Mouse (Mus musculus): ENCODE results near the gene P4htm. TPM values are rescaled to one million over a fixed set of nuclear protein-coding genes. Genes with fewer than 3 reads are reported as not detected.

The P4htm gene
- polyA plus RNA-seq, 1 experiment from 2014 or later = 18.9 TPM

GRCm38 (mm10) chr9:108577934-108578544 is 19.4 kb downstream of the P4htm start:
- Histone ChIP-seq H3K4me3 (peak overlapping the region; percentile 85), H3K4me2 (peak overlapping the region; percentile 73), H3K4me1 (replicated peaks) (peaks cover 56% of the 10 kb centered on the region), H3K36me3 (peaks cover 47% of the 10 kb centered on the region), H3K9ac (peak overlapping the region; percentile 92), H3K9me3 (replicated peaks) (no peaks in the 10 kb centered on the region), H3K27ac (ENCODE audit: poor library complexity, severe bottlenecking) (peak overlapping the region; percentile 89), H3K27me3 (replicated peaks) (no peaks in the 10 kb centered on the region)
- 0% methylated on average over 24 of the region's 24 CpGs for WGBS
- no peak for ATAC-seq (ENCODE audit: insufficient number of reproducible peaks, low FRiP score)

DNA sequence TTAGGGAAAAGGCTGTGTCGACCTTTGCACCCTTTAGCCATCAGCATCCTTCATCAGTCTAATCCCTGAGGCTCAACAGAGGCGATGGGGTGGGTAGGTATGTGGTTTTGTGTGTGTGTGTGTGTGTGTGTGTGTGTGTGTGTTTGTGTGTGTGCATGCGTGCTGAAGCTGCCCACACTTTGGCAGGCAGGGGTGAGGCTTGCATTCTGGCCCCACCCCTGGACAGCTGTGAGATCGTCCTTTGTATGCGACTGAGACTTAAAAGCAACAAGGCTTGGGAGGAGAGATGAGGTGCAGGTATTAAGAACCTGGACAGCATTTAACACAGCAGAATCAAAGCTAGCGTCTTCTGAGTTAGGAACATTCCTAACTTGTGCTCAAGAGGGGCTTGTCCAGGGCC is 20.4 kb downstream of the P4htm start:
- Histone ChIP-seq H3K9me3 (replicated peaks) (no peaks in the 10 kb centered on the region), H3K36me3 (peaks cover 51% of the 10 kb centered on the region), H3K27me3 (replicated peaks) (no peaks in the 10 kb centered on the region), H3K4me1 (replicated peaks) (peaks cover 50% of the 10 kb centered on the region), H3K27ac (ENCODE audit: poor library complexity, severe bottlenecking) (no peak overlapping the region), H3K4me3 (peak overlapping the region; percentile 85), H3K4me2 (peak overlapping the region; percentile 73), H3K9ac (peak overlapping the region; percentile 92)
- no peak for ATAC-seq (ENCODE audit: insufficient number of reproducible peaks, low FRiP score)
- WGBS = 65% methylated on average over 6 of the region's 6 CpGs

GRCm38 (mm10) chr9:108575321-108576297 is 21.9 kb downstream of the P4htm start:
- Histone ChIP-seq H3K9me3 (replicated peaks) (no peaks in the 10 kb centered on the region), H3K4me1 (replicated peaks) (peaks cover 54% of the 10 kb centered on the region), H3K27ac (ENCODE audit: poor library complexity, severe bottlenecking) (no peak overlapping the region), H3K9ac (peak overlapping the region; percentile 20; the same call in 1 of the 2 replicates), H3K36me3 (peaks cover 51% of the 10 kb centered on the region), H3K4me3 (no peak overlapping the region), H3K4me2 (no peak overlapping the region), H3K27me3 (replicated peaks) (no peaks in the 10 kb centered on the region)
- WGBS = 87% methylated on average over 37 of the region's 37 CpGs
- ATAC-seq (ENCODE audit: insufficient number of reproducible peaks, low FRiP score) = no peak

- no peak overlapping the region for H3K4me2 ChIP-seq
- no peak for ATAC-seq (ENCODE audit: insufficient number of reproducible peaks, low FRiP score)
- peaks cover 50% of the 10 kb centered on the region for H3K36me3 ChIP-seq
- H3K9ac ChIP-seq = peak overlapping the region; percentile 20; the same call in 1 of the 2 replicates
- no peaks in the 10 kb centered on the region for H3K9me3 ChIP-seq (replicated peaks)
- H3K27ac ChIP-seq (ENCODE audit: poor library complexity, severe bottlenecking) = no peak overlapping the region
- no peak overlapping the region for H3K4me3 ChIP-seq
- H3K4me1 ChIP-seq (replicated peaks) = peaks cover 59% of the 10 kb centered on the region
- 90% methylated on average over 12 of the region's 12 CpGs for WGBS
- no peaks in the 10 kb centered on the region for H3K27me3 ChIP-seq (replicated peaks)
Observed at GRCm38 (mm10) chr9:108574921-108575320, 22.5 kb downstream of the P4htm start.

GRCm38 (mm10) chr9:108573774-108574690 is 23.4 kb downstream of the P4htm start:
- H3K9ac ChIP-seq = no peak overlapping the region
- no peak overlapping the region for H3K4me3 ChIP-seq
- no peaks in the 10 kb centered on the region for H3K9me3 ChIP-seq (replicated peaks)
- ATAC-seq (ENCODE audit: insufficient number of reproducible peaks, low FRiP score) = no peak
- H3K36me3 ChIP-seq = peaks cover 50% of the 10 kb centered on the region
- H3K4me2 ChIP-seq = no peak overlapping the region
- 54% methylated on average over 24 of the region's 26 CpGs for WGBS
- H3K27ac ChIP-seq (ENCODE audit: poor library complexity, severe bottlenecking) = no peak overlapping the region
- H3K4me1 ChIP-seq (replicated peaks) = peaks cover 53% of the 10 kb centered on the region
- no peaks in the 10 kb centered on the region for H3K27me3 ChIP-seq (replicated peaks)

DNA sequence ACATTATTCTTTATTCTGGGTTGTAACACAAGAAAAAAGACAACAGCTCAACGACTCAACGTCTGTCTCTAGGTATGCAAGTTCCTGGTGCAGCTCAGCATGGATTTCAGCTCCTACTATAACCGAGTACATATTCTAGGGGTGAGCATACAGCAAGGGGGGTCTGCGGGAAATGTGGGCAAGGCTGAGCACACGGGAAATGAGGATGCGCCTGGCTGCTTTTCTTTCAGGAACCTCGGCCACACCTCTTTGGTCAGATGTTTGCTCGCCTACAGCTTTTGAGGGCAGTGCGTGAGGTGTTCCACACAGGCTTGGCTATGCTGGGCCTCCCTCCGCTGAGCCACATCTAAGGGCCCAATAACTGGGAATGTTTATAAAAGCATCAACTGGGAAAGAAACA is 25.1 kb downstream of the P4htm start:
- Histone ChIP-seq H3K9ac (no peak overlapping the region), H3K27me3 (replicated peaks) (no peaks in the 10 kb centered on the region), H3K4me2 (no peak overlapping the region), H3K4me1 (replicated peaks) (peaks cover 57% of the 10 kb centered on the region), H3K27ac (ENCODE audit: poor library complexity, severe bottlenecking) (no peak overlapping the region), H3K36me3 (peaks cover 50% of the 10 kb centered on the region), H3K4me3 (no peak overlapping the region), H3K9me3 (replicated peaks) (no peaks in the 10 kb centered on the region)
- ATAC-seq (ENCODE audit: insufficient number of reproducible peaks, low FRiP score) = no peak
- 89% methylated on average over 10 of the region's 10 CpGs for WGBS

- Histone ChIP-seq H3K4me1 (replicated peaks) (peaks cover 49% of the 10 kb centered on the region), H3K4me3 (no peak overlapping the region), H3K9ac (no peak overlapping the region), H3K4me2 (no peak overlapping the region), H3K27ac (ENCODE audit: poor library complexity, severe bottlenecking) (no peak overlapping the region), H3K9me3 (replicated peaks) (no peaks in the 10 kb centered on the region), H3K27me3 (replicated peaks) (no peaks in the 10 kb centered on the region), H3K36me3 (peaks cover 49% of the 10 kb centered on the region)
- 94% methylated on average over 16 of the region's 16 CpGs for WGBS
- no peak for ATAC-seq (ENCODE audit: insufficient number of reproducible peaks, low FRiP score)
Observed at GRCm38 (mm10) chr9:108571401-108571973, 26.0 kb downstream of the P4htm start.

- Histone ChIP-seq H3K27me3 (replicated peaks) (no peaks in the 10 kb centered on the region), H3K27ac (ENCODE audit: poor library complexity, severe bottlenecking) (peak overlapping the region; percentile 37; the same call in 1 of the 2 replicates), H3K9ac (peak overlapping the region; percentile 88), H3K9me3 (replicated peaks) (no peaks in the 10 kb centered on the region), H3K4me2 (peak overlapping the region; percentile 98), H3K4me3 (peak overlapping the region; percentile 78), H3K36me3 (peaks cover 45% of the 10 kb centered on the region), H3K4me1 (replicated peaks) (peaks cover 46% of the 10 kb centered on the region)
- 0 out of 2 replicates have a peak, but pooled peaks have one; percentile 3 for ATAC-seq (ENCODE audit: insufficient number of reproducible peaks, low FRiP score)
- WGBS = 1% methylated on average over 40 of the region's 40 CpGs
Observed at GRCm38 (mm10) chr9:108570207-108570896, 27.1 kb downstream of the P4htm start.

- WGBS = 7% methylated on average over 42 of the region's 42 CpGs
- Histone ChIP-seq H3K9me3 (replicated peaks) (no peaks in the 10 kb centered on the region), H3K9ac (peak within 1 kb of the TSS; percentile 88), H3K27me3 (replicated peaks) (no peaks in the 10 kb centered on the region), H3K4me3 (peak within 1 kb of the TSS; percentile 78), H3K4me2 (peak within 1 kb of the TSS; percentile 98), H3K4me1 (replicated peaks) (peaks cover 44% of the 10 kb centered on the region), H3K27ac (ENCODE audit: poor library complexity, severe bottlenecking) (peak within 1 kb of the TSS; percentile 37; the same call in 1 of the 2 replicates), H3K36me3 (peaks cover 45% of the 10 kb centered on the region)
- ATAC-seq (ENCODE audit: insufficient number of reproducible peaks, low FRiP score) = peak; percentile 67
Observed at GRCm38 (mm10) chr9:108569381-108570206, 27.9 kb downstream of the P4htm start, which contains the start of gene Dalrd3. Gene Dalrd3 (plus strand): TSS chr9:108569886.

Measured in heart, embryonic 12.5 days (tissue).